Mouse (Mus musculus): ENCODE measurements around the gene Slc36a4.

GRCm38 (mm10) chr9:15748383-15748782 is 38.8 kb downstream of the Slc36a4 start:
- TF ChIP-seq POLR2A (IDR thresholded peaks at IDR 0.05; ENCODE audit: insufficient read depth, low read depth, low read length) (no peak), CTCF (IDR thresholded peaks at IDR 0.05; ENCODE audit: insufficient read depth, low read depth, low read length) (no peak)
